Comparison of ENCODE assay signal across 11 mouse cellular contexts in genomic region chr13:95583237-95584189, GRCm38 (mm10). TPM values are rescaled to one million over a fixed set of nuclear protein-coding genes. Genes with fewer than 3 reads are reported as not detected.
A peak's percentile ranks its signal among the peaks of the same experiment; 100 is the strongest.
DNase-seq lines count a peak whose midpoint lies in the region; ATAC-seq and TF ChIP-seq lines count a peak whose summit lies in the region.
"Had no signal": no experiment of that assay in that cellular context is flagged by ENCODE, and none has a peak within 500 bp of the region (broad histone marks: within the 10 kb centered on the region; RNA-seq: fewer than 3 reads in every experiment).

No protein-coding gene starts in this region.

- no peak overlapping the region for H3K4me3 ChIP-seq in gastrocnemius, adult 2 months
- H3K4me3 ChIP-seq in lung, embryonic 16.5 days (ENCODE audit: low read length): no peak overlapping the region
- no peak overlapping the region for H3K4me3 ChIP-seq in forebrain, embryonic 15.5 days
- no peak overlapping the region for H3K4me3 ChIP-seq in midbrain, postnatal 0 days (ENCODE audit: low read depth, low read length)
- H3K4me3 ChIP-seq: embryonic facial prominence, embryonic 12.5 days; liver, embryonic 12.5 days had no signal

- peak; percentile 74 for ATAC-seq in lung, embryonic 16.5 days (ENCODE audit: low read depth)
- peak; percentile 66 for ATAC-seq in forebrain, embryonic 15.5 days (replicated peaks)
- ATAC-seq in midbrain, postnatal 0 days (ENCODE audit: low FRiP score): peak; percentile 78
- ATAC-seq: intestine, embryonic 16.5 days; liver, embryonic 12.5 days had no signal

- peak; percentile 26 for DNase-seq in gastrocnemius, postnatal 14 days
- no peak for DNase-seq in gastrocnemius, adult 2 months
- DNase-seq in lung, adult 18-20 months: no peak
- DNase-seq in midbrain, postnatal 0 days (ENCODE audit: low spot score): peak; percentile 71
- no peak for DNase-seq in thymus, adult 18-20 months
- DNase-seq: layer of hippocampus, postnatal 36 days had no signal

- no peaks in the 10 kb centered on the region for H3K36me3 ChIP-seq in lung, embryonic 16.5 days (ENCODE audit: control insufficient read depth, insufficient read depth, low read length)
- no peaks in the 10 kb centered on the region for H3K36me3 ChIP-seq in forebrain, embryonic 15.5 days
- H3K36me3 ChIP-seq in midbrain, postnatal 0 days (ENCODE audit: insufficient read depth, low read length): no peaks in the 10 kb centered on the region
- H3K36me3 ChIP-seq: embryonic facial prominence, embryonic 12.5 days; liver, embryonic 12.5 days had no signal

- WGBS in lung, embryonic 16.5 days: 39% methylated on average over 19 of the region's 19 CpGs
- 57% methylated on average over 19 of the region's 19 CpGs for WGBS in forebrain, embryonic 15.5 days
- 47% methylated on average over 19 of the region's 19 CpGs for WGBS in midbrain, postnatal 0 days

- intact Hi-C loops in gastrocnemius, postnatal 14 days (cut with DNase I; ENCODE audit: low total_unique reads): no loop called here
- intact Hi-C loops in gastrocnemius, adult 2 months (cut with DNase I): no loop called here

- no peak for TF ChIP-seq CTCF in gastrocnemius, adult 2 months (IDR thresholded peaks at IDR 0.05)
- no peak for TF ChIP-seq CTCF in midbrain, postnatal 0 days (IDR thresholded peaks at IDR 0.05)

- no peak overlapping the region for H3K9ac ChIP-seq in lung, embryonic 16.5 days (ENCODE audit: low read length)
- H3K9ac ChIP-seq in forebrain, embryonic 15.5 days (replicated peaks): no peak overlapping the region
- H3K9ac ChIP-seq in midbrain, postnatal 0 days (replicated peaks; ENCODE audit: low read length, poor library complexity, severe bottlenecking): no peak overlapping the region
- H3K9ac ChIP-seq: embryonic facial prominence, embryonic 12.5 days; liver, embryonic 12.5 days had no signal

- no peaks in the 10 kb centered on the region for H3K27me3 ChIP-seq in lung, embryonic 16.5 days (ENCODE audit: control insufficient read depth, insufficient read depth, low read depth, low read length)
- H3K27me3 ChIP-seq in forebrain, embryonic 15.5 days: no peaks in the 10 kb centered on the region
- no peaks in the 10 kb centered on the region for H3K27me3 ChIP-seq in midbrain, postnatal 0 days (ENCODE audit: insufficient read depth, low read length)
- H3K27me3 ChIP-seq: embryonic facial prominence, embryonic 12.5 days had no signal

- no peaks in the 10 kb centered on the region for H3K9me3 ChIP-seq in lung, embryonic 16.5 days (ENCODE audit: control insufficient read depth, low read length)
- H3K9me3 ChIP-seq in forebrain, embryonic 15.5 days: no peaks in the 10 kb centered on the region
- no peaks in the 10 kb centered on the region for H3K9me3 ChIP-seq in midbrain, postnatal 0 days (ENCODE audit: low read length)
- H3K9me3 ChIP-seq: embryonic facial prominence, embryonic 12.5 days; liver, embryonic 12.5 days had no signal

- no peak overlapping the region for H3K27ac ChIP-seq in gastrocnemius, adult 2 months
- no peak overlapping the region for H3K27ac ChIP-seq in lung, embryonic 16.5 days (ENCODE audit: low read length)
- no peak overlapping the region for H3K27ac ChIP-seq in forebrain, embryonic 15.5 days (replicated peaks)
- H3K27ac ChIP-seq in midbrain, postnatal 0 days (ENCODE audit: low read depth, low read length): no peak overlapping the region
- H3K27ac ChIP-seq: embryonic facial prominence, embryonic 12.5 days; liver, embryonic 12.5 days had no signal

- H3K4me1 ChIP-seq in lung, embryonic 16.5 days (replicated peaks; ENCODE audit: control insufficient read depth, insufficient read depth, low read length): no peaks in the 10 kb centered on the region
- H3K4me1 ChIP-seq in forebrain, embryonic 15.5 days: 0 out of 2 replicates have a peak, but pooled peaks cover 3% of the 10 kb centered on the region
- H3K4me1 ChIP-seq in midbrain, postnatal 0 days (ENCODE audit: insufficient read depth, low read length): no peaks in the 10 kb centered on the region; the same call in 1 of the 2 replicates

- H3K4me2 ChIP-seq in lung, embryonic 16.5 days (ENCODE audit: low read depth, low read length): no peak overlapping the region
- H3K4me2 ChIP-seq in forebrain, embryonic 15.5 days (replicated peaks): no peak overlapping the region
- H3K4me2 ChIP-seq in midbrain, postnatal 0 days (ENCODE audit: low read depth, low read length, poor library complexity, severe bottlenecking): peak overlapping the region; percentile 13
- H3K4me2 ChIP-seq: embryonic facial prominence, embryonic 12.5 days; liver, embryonic 12.5 days had no signal

RNA-seq across cellular contexts. Expression of gene F2r, which starts 34.8 kb away (rescaled TPM):
- 10 to 100 TPM; 12.4 to 13.9 TPM for total RNA-seq in gastrocnemius, postnatal 14 days (2021)
- total RNA-seq in gastrocnemius, adult 2 months (2021): 10 to 100 TPM in 1 of 2 experiments, 1 to 10 TPM in 1; 3.7 to 12.4 TPM
- 123 and 124 TPM in 2 replicates for polyA plus RNA-seq in lung, embryonic 16.5 days (2015; fragmentation: Nextera tagmentation; extraction: Ambion mirVana)
- 78.9 and 82.8 TPM in 2 replicates for polyA plus RNA-seq in forebrain, embryonic 15.5 days (2015; fragmentation: Nextera tagmentation; extraction: Ambion mirVana)
- total RNA-seq in midbrain, postnatal 0 days (2014; rRNA removed): 36.3 and 48.3 TPM in 2 replicates
- 27.3 and 28.8 TPM in 2 replicates for polyA plus RNA-seq in midbrain, postnatal 0 days (2015; fragmentation: Nextera tagmentation; extraction: Ambion mirVana)

RNA-seq across cellular contexts. Expression of gene F2rl1, which starts 58.5 kb away (rescaled TPM):
- total RNA-seq in gastrocnemius, postnatal 14 days (2021): under 1 TPM; 0.44 to 0.57 TPM
- under 1 TPM; 0.36 to 0.45 TPM for total RNA-seq in gastrocnemius, adult 2 months (2021)
- 5.5 and 5.8 TPM in 2 replicates for polyA plus RNA-seq in lung, embryonic 16.5 days (2015; fragmentation: Nextera tagmentation; extraction: Ambion mirVana)
- polyA plus RNA-seq in forebrain, embryonic 15.5 days (2015; fragmentation: Nextera tagmentation; extraction: Ambion mirVana): 0.29 TPM in 1 of 2 replicates, not detected in the other
- total RNA-seq in midbrain, postnatal 0 days (2014; rRNA removed): 0.16 and 0.19 TPM in 2 replicates
- polyA plus RNA-seq in midbrain, postnatal 0 days (2015; fragmentation: Nextera tagmentation; extraction: Ambion mirVana): 0.21 TPM in 1 of 2 replicates, not detected in the other

Comparison
In these comparisons a context has a peak if more than half of its experiments do, and no peak if none do; other contexts are left out.
1. DNase-seq: peak in gastrocnemius, postnatal 14 days (single experiment) and midbrain, postnatal 0 days (single experiment); none in gastrocnemius, adult 2 months (single experiment), lung, adult 18-20 months (0 of 2) and thymus, adult 18-20 months (0 of 2).
2. Peak in every context shown above with its lines, with median percentiles within 50 percentile points of each other: ATAC-seq.